7 mouse cellular contexts compared by ENCODE assay signal in the genomic region with DNA sequence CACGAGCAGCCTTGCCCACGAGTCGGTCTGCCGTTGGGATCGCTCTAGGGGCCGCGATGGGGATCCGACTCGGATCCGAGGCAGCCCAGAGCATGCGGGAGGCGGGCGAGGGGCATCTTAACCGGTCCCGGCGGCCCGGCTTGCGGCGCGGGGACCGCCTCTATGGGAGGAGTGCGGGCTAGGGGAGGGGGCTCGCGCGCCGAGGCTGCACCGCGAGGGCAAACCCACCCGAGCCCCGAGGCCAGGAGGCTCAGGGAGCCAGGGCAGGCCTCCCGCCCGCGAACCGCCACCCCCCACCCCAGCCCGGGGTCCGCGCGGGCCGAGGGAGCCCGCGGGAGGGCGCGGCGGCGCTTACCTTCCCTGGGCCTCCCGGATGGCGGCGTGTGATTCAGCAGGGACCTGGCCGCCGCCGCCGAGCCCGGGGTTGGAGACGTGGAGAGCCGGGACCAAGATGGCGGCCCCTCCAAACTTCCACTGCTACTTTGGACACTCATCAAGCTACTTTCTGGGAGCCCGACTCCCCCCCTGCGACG. TPM values are rescaled to one million over a fixed set of nuclear protein-coding genes. Genes with fewer than 3 reads are reported as not detected.
DNase-seq lines count a peak whose midpoint lies in the region; ATAC-seq and TF ChIP-seq lines count a peak whose summit lies in the region.

No protein-coding gene starts in this region.

- WGBS in hindbrain, postnatal 0 days = under 1% methylated on average over 49 of the region's 59 CpGs
- WGBS in limb, embryonic 10.5 days = under 1% methylated on average over 58 of the region's 59 CpGs
- 0% methylated on average over 36 of the region's 59 CpGs for WGBS in midbrain, embryonic 12.5 days

- no peaks in the 10 kb centered on the region for H3K9me3 ChIP-seq in hindbrain, postnatal 0 days (ENCODE audit: low read length)
- no peaks in the 10 kb centered on the region for H3K9me3 ChIP-seq in limb, embryonic 10.5 days (replicated peaks)
- H3K9me3 ChIP-seq in midbrain, embryonic 12.5 days = no peaks in the 10 kb centered on the region

- ATAC-seq in hindbrain, postnatal 0 days = peak; percentile 80
- peak; percentile 80 for ATAC-seq in midbrain, embryonic 12.5 days (ENCODE audit: low FRiP score, low read depth)

- H3K9ac ChIP-seq in hindbrain, postnatal 0 days (replicated peaks; ENCODE audit: low read length) = peak overlapping the region; percentile 93
- H3K9ac ChIP-seq in midbrain, embryonic 12.5 days (replicated peaks) = peak overlapping the region; percentile 96

- peak; percentile 73 for DNase-seq in R1 (ENCODE audit: low read depth, low spot score)
- peak; percentile 80 for DNase-seq in cerebellum, adult 9-11 months
- peak; percentile 55 to 59 for DNase-seq in frontal cortex, postnatal 25 days (ENCODE audit: low spot score in 2 of 2)
- DNase-seq in hindbrain, postnatal 0 days (ENCODE audit: low spot score) = peak; percentile 66
- DNase-seq in limb, embryonic 10.5 days (ENCODE audit: low spot score) = peak; percentile 87
- peak; percentile 55 for DNase-seq in right cerebral cortex, postnatal 4 days

- peak overlapping the region; percentile 91 for H3K4me3 ChIP-seq in hindbrain, postnatal 0 days (ENCODE audit: low read length)
- peak overlapping the region; percentile 96 for H3K4me3 ChIP-seq in limb, embryonic 10.5 days
- peak overlapping the region; percentile 91 for H3K4me3 ChIP-seq in midbrain, embryonic 12.5 days

- H3K4me2 ChIP-seq in hindbrain, postnatal 0 days (ENCODE audit: low read depth, low read length) = peak overlapping the region; percentile 80
- peak overlapping the region; percentile 62 for H3K4me2 ChIP-seq in midbrain, embryonic 12.5 days (replicated peaks)

- peak overlapping the region; percentile 99 for H3K27ac ChIP-seq in hindbrain, postnatal 0 days
- H3K27ac ChIP-seq in limb, embryonic 10.5 days = peak overlapping the region; percentile 99
- H3K27ac ChIP-seq in midbrain, embryonic 12.5 days (replicated peaks) = peak overlapping the region; percentile 100

- no peak for TF ChIP-seq CTCF in hindbrain, postnatal 0 days (IDR thresholded peaks at IDR 0.05; ENCODE audit: low read depth)

- no peaks in the 10 kb centered on the region for H3K27me3 ChIP-seq in hindbrain, postnatal 0 days (ENCODE audit: insufficient read depth, low read length)
- H3K27me3 ChIP-seq in limb, embryonic 10.5 days (ENCODE audit: low read depth, poor library complexity, severe bottlenecking) = no peaks in the 10 kb centered on the region
- H3K27me3 ChIP-seq in midbrain, embryonic 12.5 days = no peaks in the 10 kb centered on the region

- H3K36me3 ChIP-seq in hindbrain, postnatal 0 days (ENCODE audit: insufficient read depth, low read length) = no peaks in the 10 kb centered on the region
- no peaks in the 10 kb centered on the region for H3K36me3 ChIP-seq in limb, embryonic 10.5 days
- H3K36me3 ChIP-seq in midbrain, embryonic 12.5 days = no peaks in the 10 kb centered on the region

- H3K4me1 ChIP-seq in hindbrain, postnatal 0 days (ENCODE audit: insufficient read depth, low read length) = 0 out of 2 replicates have a peak, but pooled peaks cover 5% of the 10 kb centered on the region
- peaks cover 15% of the 10 kb centered on the region for H3K4me1 ChIP-seq in limb, embryonic 10.5 days
- H3K4me1 ChIP-seq in midbrain, embryonic 12.5 days = peaks cover 9% of the 10 kb centered on the region

RNA-seq across cellular contexts. Expression of a gene that starts 0.6 kb away (rescaled TPM):
- total RNA-seq in hindbrain, postnatal 0 days (2014; rRNA removed) = 17.3 and 22.8 TPM in 2 replicates
- 23.8 and 27.0 TPM in 2 replicates for polyA plus RNA-seq in hindbrain, postnatal 0 days (2015; fragmentation: Nextera tagmentation; extraction: Ambion mirVana)
- 27.6 and 28.0 TPM in 2 replicates for polyA plus RNA-seq in limb, embryonic 10.5 days (2016; fragmentation: Nextera tagmentation; extraction: Ambion mirVana)
- polyA plus RNA-seq in midbrain, embryonic 12.5 days (2016; fragmentation: Nextera tagmentation; extraction: Ambion mirVana) = 35.4 and 37.1 TPM in 2 replicates

Comparison
In these comparisons a context has a peak if more than half of its experiments do, and no peak if none do; other contexts are left out.
1. Peak in every context shown above with its lines: DNase-seq, ATAC-seq, H3K4me3 ChIP-seq and H3K27ac ChIP-seq.